Mouse (Mus musculus): Measurements from ENCODE around the gene Eno3.

GRCm38 (mm10) chr11:70648512-70648911, 8.5 kb upstream of the Eno3 start:
- TF ChIP-seq CTCF (conservative IDR thresholded peaks at IDR 0.05; ENCODE audit: insufficient read depth, insufficient read length, low read depth, low read length) (no peak), POLR2A (IDR thresholded peaks at IDR 0.05; ENCODE audit: low read depth, low read length) (no peak)
